Mouse (Mus musculus): ENCODE measurements around the gene Rpl26. TPM values are rescaled to one million over a fixed set of nuclear protein-coding genes. Genes with fewer than 3 reads are reported as not detected.
A peak's percentile ranks its signal among the peaks of the same experiment; 100 is the strongest.
"Not testable (repeated sequence)": the region's sequence is repeated elsewhere in the genome, so short reads cannot be mapped to it uniquely, and the experiment has no call there.

Rpl26 gene
- polyA plus RNA-seq, 1 experiment from 2014 or later: 691 TPM

DNA sequence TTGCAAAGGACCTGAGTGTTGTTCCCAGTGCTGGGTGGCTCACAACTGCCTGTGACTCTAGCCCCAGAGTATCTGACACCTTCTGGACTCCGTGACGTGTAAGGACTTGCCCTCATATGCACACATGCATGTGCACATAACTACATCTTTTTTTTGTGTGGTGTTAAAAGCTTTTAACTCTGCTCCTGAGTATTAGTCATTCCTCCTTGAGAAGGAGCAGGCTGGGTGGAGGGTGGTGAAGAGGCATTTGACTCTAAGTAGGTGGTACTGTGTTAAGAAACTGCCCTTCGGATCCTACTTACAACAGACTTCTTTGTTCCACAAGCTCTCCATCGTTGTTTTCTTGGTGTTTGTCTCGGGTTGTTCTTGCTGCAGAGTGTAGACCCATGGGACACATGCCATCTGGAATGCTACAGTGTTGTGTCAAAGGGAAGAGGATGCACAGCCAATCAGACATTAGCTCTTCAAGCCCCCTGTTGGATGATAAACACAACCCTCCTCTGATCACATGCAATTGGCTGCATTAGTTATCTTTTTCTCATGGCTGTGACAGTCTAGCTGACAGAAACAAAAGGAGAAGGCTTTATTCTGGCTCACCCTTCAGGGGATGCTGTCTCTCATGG is 32.6 kb downstream of the Rpl26 start:
- no peak overlapping the region for H3K9ac ChIP-seq
- H3K27me3 ChIP-seq: no peaks in the 10 kb centered on the region
- ATAC-seq (ENCODE audit: low FRiP score): peak; percentile 66
- H3K4me2 ChIP-seq: no peak overlapping the region
- H3K4me3 ChIP-seq: no peak overlapping the region
- H3K4me1 ChIP-seq (replicated peaks): 0 out of 2 replicates have a peak, but pooled peaks cover 6% of the 10 kb centered on the region
- H3K27ac ChIP-seq: peak overlapping the region; percentile 58
- WGBS: 73% methylated on average over 5 of the region's 5 CpGs
- no peaks in the 10 kb centered on the region for H3K9me3 ChIP-seq
- H3K36me3 ChIP-seq: no peaks in the 10 kb centered on the region

DNA sequence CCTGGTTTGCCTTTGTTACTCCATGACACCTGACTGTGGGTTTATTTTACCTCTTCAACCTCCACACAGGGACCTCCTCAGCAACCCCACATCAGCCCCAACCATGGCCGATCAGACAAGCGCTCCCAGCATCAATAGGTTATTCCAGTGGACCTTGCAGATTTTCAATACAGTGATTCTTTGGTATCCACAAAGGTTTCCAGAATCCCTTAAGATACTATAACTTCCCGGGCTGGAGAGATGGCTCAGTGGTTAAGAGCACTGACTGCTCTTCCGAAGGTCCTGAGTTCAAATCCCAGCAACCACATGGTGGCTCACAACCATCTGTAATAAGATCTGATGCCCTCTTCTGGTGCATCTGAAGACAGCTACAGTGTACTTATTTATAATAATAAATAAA is 35.6 kb downstream of the Rpl26 start:
- H3K27me3 ChIP-seq; H3K9ac ChIP-seq; H3K4me2 ChIP-seq; ATAC-seq (ENCODE audit: low FRiP score); H3K9me3 ChIP-seq; H3K27ac ChIP-seq; H3K4me3 ChIP-seq; H3K36me3 ChIP-seq: not testable (repeated sequence)
- 85% methylated on average over 4 of the region's 4 CpGs for WGBS
- peaks cover 19% of the 10 kb centered on the region for H3K4me1 ChIP-seq (replicated peaks)

GRCm38 (mm10) chr11:68939451-68940304 is 38.3 kb downstream of the Rpl26 start:
- peak; percentile 99 for ATAC-seq (ENCODE audit: low FRiP score)
- Histone ChIP-seq H3K9me3 (no peaks in the 10 kb centered on the region), H3K27ac (peak overlapping the region; percentile 86), H3K36me3 (peaks cover 6% of the 10 kb centered on the region; the same call in 1 of the 2 replicates), H3K9ac (peak overlapping the region; percentile 73), H3K4me2 (peak overlapping the region; percentile 76), H3K4me1 (replicated peaks) (peaks cover 14% of the 10 kb centered on the region), H3K27me3 (no peaks in the 10 kb centered on the region), H3K4me3 (peak overlapping the region; percentile 51)
- 3% methylated on average over 16 of the region's 16 CpGs for WGBS

- Histone ChIP-seq H3K4me3 (peak overlapping the region; percentile 51), H3K4me2 (peak overlapping the region; percentile 76), H3K9ac (peak overlapping the region; percentile 73), H3K27me3 (no peaks in the 10 kb centered on the region), H3K27ac (peak overlapping the region; percentile 86), H3K36me3 (peaks cover 9% of the 10 kb centered on the region; the same call in 1 of the 2 replicates), H3K4me1 (replicated peaks) (peaks cover 17% of the 10 kb centered on the region), H3K9me3 (no peaks in the 10 kb centered on the region)
- 55% methylated on average over 4 of the region's 4 CpGs for WGBS
- no peak for ATAC-seq (ENCODE audit: low FRiP score)
These were observed 39.1 kb downstream of the Rpl26 start for GRCm38 (mm10) chr11:68940516-68940915.

- Histone ChIP-seq H3K27me3 (0 out of 2 replicates have a peak, but pooled peaks cover 10% of the 10 kb centered on the region), H3K9me3 (no peaks in the 10 kb centered on the region), H3K36me3 (peaks cover 9% of the 10 kb centered on the region; the same call in 1 of the 2 replicates), H3K4me2 (no peak overlapping the region), H3K27ac (no peak overlapping the region), H3K4me3 (no peak overlapping the region), H3K4me1 (replicated peaks) (peaks cover 21% of the 10 kb centered on the region), H3K9ac (no peak overlapping the region)
- 93% methylated on average over 8 of the region's 8 CpGs for WGBS
- ATAC-seq (ENCODE audit: low FRiP score): no peak
These were observed 41.3 kb downstream of the Rpl26 start for GRCm38 (mm10) chr11:68942731-68943130.

GRCm38 (mm10) chr11:68945245-68945644 is 43.9 kb downstream of the Rpl26 start:
- no peak overlapping the region for H3K4me2 ChIP-seq

DNA sequence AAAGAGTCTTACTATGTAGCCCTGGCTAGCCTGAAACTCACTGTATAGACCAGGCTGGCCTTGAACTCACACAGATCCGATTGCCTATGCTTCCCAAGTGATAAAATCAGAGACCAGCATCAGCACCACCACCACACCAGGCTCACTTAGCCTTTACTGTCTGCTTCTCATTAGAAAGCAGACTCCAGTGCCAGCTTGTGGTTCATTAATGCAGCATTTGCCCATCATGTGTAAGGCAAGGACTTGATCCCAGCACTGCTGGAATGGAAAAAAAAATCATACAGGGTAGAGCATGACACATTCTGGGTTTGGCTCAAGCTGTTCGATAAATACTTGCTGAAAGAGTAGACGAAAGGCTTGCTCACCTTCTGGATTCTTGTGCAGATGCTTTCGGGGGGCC is 44.6 kb downstream of the Rpl26 start:
- Histone ChIP-seq H3K9me3 (no peaks in the 10 kb centered on the region), H3K4me2 (peak overlapping the region; percentile 54), H3K9ac (no peak overlapping the region), H3K4me3 (peak overlapping the region; percentile 46), H3K27me3 (peaks cover 22% of the 10 kb centered on the region; the same call in 1 of the 2 replicates), H3K27ac (no peak overlapping the region), H3K4me1 (replicated peaks) (peaks cover 13% of the 10 kb centered on the region), H3K36me3 (peaks cover 9% of the 10 kb centered on the region; the same call in 1 of the 2 replicates)
- WGBS: 89% methylated on average over 4 of the region's 4 CpGs
- no peak for ATAC-seq (ENCODE audit: low FRiP score)

More at GRCm38 (mm10) chr11:68945245-68945644, 43.9 kb downstream of the Rpl26 start:
- no peak overlapping the region for H3K4me3 ChIP-seq
- H3K36me3 ChIP-seq: peaks cover 9% of the 10 kb centered on the region; the same call in 1 of the 2 replicates
- no peak for ATAC-seq (ENCODE audit: low FRiP score)
- H3K9ac ChIP-seq: no peak overlapping the region
- 0 out of 2 replicates have a peak, but pooled peaks cover 19% of the 10 kb centered on the region for H3K27me3 ChIP-seq
- no peaks in the 10 kb centered on the region for H3K9me3 ChIP-seq
- H3K27ac ChIP-seq: no peak overlapping the region
- WGBS: 80% methylated on average over 2 of the region's 2 CpGs
- peaks cover 21% of the 10 kb centered on the region for H3K4me1 ChIP-seq (replicated peaks)

GRCm38 (mm10) chr11:68946806-68947440 is 45.5 kb downstream of the Rpl26 start:
- H3K27ac ChIP-seq: peak overlapping the region; percentile 89
- peaks cover 9% of the 10 kb centered on the region; the same call in 1 of the 2 replicates for H3K36me3 ChIP-seq
- ATAC-seq (ENCODE audit: low FRiP score): peak; percentile 72
- H3K4me1 ChIP-seq (replicated peaks): peaks cover 10% of the 10 kb centered on the region
- WGBS: 6% methylated on average over 14 of the region's 16 CpGs
- H3K9ac ChIP-seq: peak overlapping the region; percentile 75
- peaks cover 31% of the 10 kb centered on the region for H3K27me3 ChIP-seq
- peak overlapping the region; percentile 54 for H3K4me2 ChIP-seq
- H3K4me3 ChIP-seq: peak overlapping the region; percentile 46
- no peaks in the 10 kb centered on the region for H3K9me3 ChIP-seq

GRCm38 (mm10) chr11:68947542-68947993 is 46.2 kb downstream of the Rpl26 start:
- Histone ChIP-seq H3K27ac (peak overlapping the region; percentile 89), H3K36me3 (peaks cover 9% of the 10 kb centered on the region; the same call in 1 of the 2 replicates), H3K9ac (peak overlapping the region; percentile 71), H3K4me2 (peak overlapping the region; percentile 54), H3K9me3 (no peaks in the 10 kb centered on the region), H3K4me1 (replicated peaks) (peaks cover 10% of the 10 kb centered on the region), H3K27me3 (peaks cover 33% of the 10 kb centered on the region), H3K4me3 (peak overlapping the region; percentile 46)
- ATAC-seq (ENCODE audit: low FRiP score): peak; percentile 88
- WGBS: 13% methylated on average over 12 of the region's 12 CpGs

GRCm38 (mm10) chr11:68953903-68954302 is 52.5 kb downstream of the Rpl26 start:
- ATAC-seq (ENCODE audit: low FRiP score): no peak
- peaks cover 77% of the 10 kb centered on the region for H3K27me3 ChIP-seq
- no peaks in the 10 kb centered on the region for H3K9me3 ChIP-seq
- no peak overlapping the region for H3K27ac ChIP-seq
- H3K4me1 ChIP-seq (replicated peaks): peaks cover 11% of the 10 kb centered on the region
- H3K36me3 ChIP-seq: no peaks in the 10 kb centered on the region
- H3K9ac ChIP-seq: no peak overlapping the region
- 5% methylated on average over 13 of the region's 13 CpGs for WGBS
- peak overlapping the region; percentile 56 for H3K4me2 ChIP-seq
- no peak overlapping the region for H3K4me3 ChIP-seq

DNA sequence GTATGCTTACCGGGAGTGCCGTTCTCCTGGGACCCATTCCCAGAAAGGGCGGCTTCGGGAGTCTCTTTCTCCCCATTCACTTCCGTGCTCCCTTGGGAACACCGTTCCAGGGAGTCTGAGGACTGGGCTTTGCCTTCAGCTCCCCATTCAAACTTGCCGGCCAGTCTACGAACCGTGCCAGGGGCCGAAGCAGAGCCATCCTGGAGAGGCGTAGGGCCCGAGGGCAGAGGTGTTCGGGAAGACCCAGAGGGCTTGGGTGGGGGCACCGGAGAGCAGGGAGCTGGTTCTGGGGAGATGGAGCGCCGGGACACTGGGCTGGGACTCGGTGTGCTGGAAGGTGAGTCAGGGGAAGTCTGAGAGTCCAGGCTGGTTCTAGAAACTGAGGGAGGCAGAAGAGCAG is 53.0 kb downstream of the Rpl26 start:
- H3K27me3 ChIP-seq: peaks cover 76% of the 10 kb centered on the region
- WGBS: 3% methylated on average over 17 of the region's 17 CpGs

DNA sequence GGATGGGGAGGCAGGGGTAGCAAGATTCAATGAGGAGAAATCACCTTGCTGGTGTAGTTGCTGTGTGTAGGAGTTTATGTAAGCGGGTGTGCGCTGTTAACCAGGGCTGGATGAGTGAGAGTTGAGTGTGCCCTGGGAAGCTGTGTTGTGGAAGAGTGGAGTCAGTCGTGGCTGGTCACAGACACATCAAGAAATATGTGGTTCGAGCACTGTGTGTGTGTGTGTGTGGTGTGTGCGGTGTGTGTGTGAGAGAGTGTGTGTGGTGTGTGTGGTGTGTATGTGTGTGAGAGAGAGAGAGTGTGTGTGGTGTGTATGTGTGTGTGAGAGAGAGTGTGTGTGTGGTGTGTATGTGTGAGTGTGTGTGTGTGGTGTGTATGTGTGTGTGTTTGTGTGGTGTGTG is 54.1 kb downstream of the Rpl26 start:
- no peak overlapping the region for H3K27ac ChIP-seq
- H3K27me3 ChIP-seq: peaks cover 72% of the 10 kb centered on the region
- no peak overlapping the region for H3K9ac ChIP-seq
- peak overlapping the region; percentile 56 for H3K4me2 ChIP-seq
- H3K4me1 ChIP-seq (replicated peaks): peaks cover 11% of the 10 kb centered on the region
- H3K9me3 ChIP-seq: no peaks in the 10 kb centered on the region
- H3K4me3 ChIP-seq: no peak overlapping the region
- WGBS: 70% methylated on average over 5 of the region's 5 CpGs
- ATAC-seq (ENCODE audit: low FRiP score): no peak
- H3K36me3 ChIP-seq: no peaks in the 10 kb centered on the region

More for the DNA sequence above, 53.0 kb downstream of the Rpl26 start:
- H3K27ac ChIP-seq: no peak overlapping the region
- H3K9me3 ChIP-seq: no peaks in the 10 kb centered on the region
- H3K4me3 ChIP-seq: peak overlapping the region; percentile 35
- H3K4me1 ChIP-seq (replicated peaks): peaks cover 11% of the 10 kb centered on the region
- no peaks in the 10 kb centered on the region for H3K36me3 ChIP-seq
- peak overlapping the region; percentile 56 for H3K4me2 ChIP-seq
- peak overlapping the region; percentile 66 for H3K9ac ChIP-seq
- ATAC-seq (ENCODE audit: low FRiP score): no peak

Data from hindbrain, embryonic 13.5 days (tissue).